Mouse (Mus musculus) ES-E14 (cell line): ENCODE measurements around the gene Hoxa3.

ENCODE experiments used
- HCFC1 ChIP-seq: IDR thresholded peaks from 2 replicates; pipeline ENCODE4 v1.6.1; 2012; ENCODE audit warnings: low read length, inconsistent platforms, borderline replicate concordance; ENCODE audit not compliant: insufficient read depth
- ZC3H11A ChIP-seq: IDR thresholded peaks from 2 replicates; pipeline ENCODE4 v1.6.1; 2012; ENCODE audit warnings: low read depth, mild to moderate bottlenecking, inconsistent platforms, low read length, borderline replicate concordance
- ZNF384 ChIP-seq: IDR thresholded peaks from 2 replicates; pipeline ENCODE4 v1.6.1; 2012; ENCODE audit warnings: low read depth, low read length, inconsistent platforms

DNA sequence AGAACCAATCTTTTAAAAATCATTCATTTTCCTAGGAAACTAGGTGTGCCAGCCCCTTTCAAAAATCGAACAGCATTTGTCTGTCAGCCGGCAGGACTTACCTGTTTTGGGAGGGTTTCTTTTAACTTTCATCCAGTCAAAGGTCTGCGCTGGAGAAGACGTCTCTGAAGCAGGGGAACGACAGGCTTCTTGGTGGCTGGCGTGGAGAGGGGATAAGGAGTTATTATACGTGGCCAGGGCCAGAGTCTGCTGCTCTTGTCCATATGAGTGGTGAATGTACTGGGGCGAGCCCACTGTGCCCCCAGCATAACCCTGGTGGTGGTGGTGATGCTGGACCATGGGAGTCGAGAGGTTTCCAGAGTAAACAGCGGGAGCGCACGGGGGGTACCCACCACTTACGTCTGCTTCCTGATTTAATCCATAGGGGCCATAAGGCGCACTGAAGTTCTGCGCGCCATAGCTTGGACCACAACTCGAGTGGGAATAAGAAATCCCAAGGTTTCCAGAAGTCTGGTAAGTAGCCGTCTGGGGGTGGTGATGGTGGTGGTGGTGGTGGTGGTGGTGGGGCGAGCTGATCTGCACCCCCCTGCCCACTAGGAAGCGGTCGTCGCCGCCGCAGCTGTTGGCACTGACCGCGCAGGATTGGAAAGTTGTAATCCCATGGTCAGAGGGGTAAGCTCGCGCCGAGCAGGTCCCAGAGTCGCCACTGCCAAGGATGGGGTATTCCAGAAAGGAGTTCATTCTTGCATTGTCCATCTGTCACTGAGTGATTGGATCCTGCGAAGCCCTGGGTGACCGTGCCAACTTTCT lies 55.5 kb downstream of the Hoxa3 start:
- TF ChIP-seq ZC3H11A = no peak
- no peak for TF ChIP-seq HCFC1
- TF ChIP-seq ZNF384 = no peak
